8 mouse cellular contexts compared by ENCODE assay signal in the genomic region with DNA sequence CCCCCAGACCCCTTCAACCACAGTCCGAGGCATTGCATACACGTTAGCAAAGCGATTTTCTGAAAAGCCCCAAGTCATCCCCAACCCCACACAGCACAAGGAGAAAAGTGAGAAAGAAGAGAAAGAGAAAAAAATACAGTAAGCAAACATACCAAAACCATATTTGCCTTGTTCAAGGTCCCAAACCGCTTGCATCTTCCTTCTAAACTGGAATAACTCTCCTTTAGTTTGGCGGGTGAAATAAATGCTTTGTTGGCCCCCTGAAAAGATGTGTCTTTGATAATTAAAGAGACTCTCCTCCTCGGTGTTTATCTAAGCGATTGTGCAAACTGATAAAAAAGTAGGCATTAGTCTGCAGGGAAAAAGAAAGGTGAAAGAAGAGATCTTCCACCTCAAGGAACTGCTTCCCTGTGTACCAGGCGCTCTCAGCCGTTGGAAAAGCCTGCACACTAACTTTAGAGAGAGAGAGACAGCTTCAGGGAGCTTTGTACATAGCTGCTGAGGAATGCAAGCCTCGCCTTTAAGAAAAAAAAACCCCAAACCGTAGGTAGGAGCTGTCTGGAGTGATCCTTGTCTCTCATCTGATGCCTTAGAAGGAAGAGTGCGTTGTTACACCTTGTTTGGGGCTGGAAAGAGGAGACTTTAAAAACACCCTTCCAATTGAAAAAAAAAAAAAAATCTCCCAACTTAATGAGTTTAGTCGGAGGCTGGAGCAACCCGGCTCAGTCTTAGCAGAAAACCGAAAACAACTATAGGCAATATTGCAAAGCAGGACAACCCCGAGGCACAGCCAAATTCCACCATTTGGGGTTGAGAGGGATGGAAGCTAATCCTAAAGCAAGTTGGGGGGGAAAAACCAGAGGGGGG. TPM values are rescaled to one million over a fixed set of nuclear protein-coding genes. Genes with fewer than 3 reads are reported as not detected.
DNase-seq lines count a peak whose midpoint lies in the region; ATAC-seq and TF ChIP-seq lines count a peak whose summit lies in the region.

A gene (minus strand): TSS at position 795 of the 867 bp plus-strand sequence.

- under 1% methylated on average over 16 of the region's 16 CpGs for WGBS in forebrain, embryonic 14.5 days
- WGBS in midbrain, embryonic 16.5 days = 3% methylated on average over 16 of the region's 16 CpGs

- H3K79me2 ChIP-seq in C2C12 (ENCODE audit: control insufficient read depth, insufficient read depth) = no peaks in the 10 kb centered on the region

- peak within 1 kb of the TSS; percentile 83 for H3K9ac ChIP-seq in forebrain, embryonic 14.5 days (ENCODE audit: low read length)
- H3K9ac ChIP-seq in midbrain, embryonic 16.5 days (ENCODE audit: low read depth, low read length) = peak within 1 kb of the TSS; percentile 56

- H3K4me3 ChIP-seq in C2C12 (ENCODE audit: insufficient read depth, poor library complexity, severe bottlenecking) = no peak within 1 kb of the TSS
- peak within 1 kb of the TSS; percentile 40 for H3K4me3 ChIP-seq in forebrain, embryonic 14.5 days (ENCODE audit: low read depth, low read length)
- H3K4me3 ChIP-seq in midbrain, embryonic 16.5 days (ENCODE audit: low read depth, low read length) = peak within 1 kb of the TSS; percentile 37

- H3K36me3 ChIP-seq in C2C12 (ENCODE audit: control insufficient read depth, insufficient read depth) = no peaks in the 10 kb centered on the region
- H3K36me3 ChIP-seq in forebrain, embryonic 14.5 days (ENCODE audit: control insufficient read depth, insufficient read depth, low read length) = no peaks in the 10 kb centered on the region
- H3K36me3 ChIP-seq in midbrain, embryonic 16.5 days (ENCODE audit: control insufficient read depth, insufficient read depth, low read length) = no peaks in the 10 kb centered on the region

- TF ChIP-seq CTCF in C2C12 (IDR thresholded peaks at IDR 0.05; ENCODE audit: control insufficient read depth, insufficient read depth, insufficient read length) = no peak

- no peaks in the 10 kb centered on the region for H3K27me3 ChIP-seq in C2C12 (ENCODE audit: control insufficient read depth, insufficient read depth, insufficient read length)
- H3K27me3 ChIP-seq in forebrain, embryonic 14.5 days (replicated peaks; ENCODE audit: control insufficient read depth, insufficient read depth, low read length) = peaks cover 56% of the 10 kb centered on the region
- peaks cover 31% of the 10 kb centered on the region for H3K27me3 ChIP-seq in midbrain, embryonic 16.5 days (ENCODE audit: control insufficient read depth, insufficient read depth, low read depth, low read length)

- H3K4me2 ChIP-seq in forebrain, embryonic 14.5 days (ENCODE audit: low read length) = peak within 1 kb of the TSS; percentile 52
- H3K4me2 ChIP-seq in midbrain, embryonic 16.5 days (ENCODE audit: low read length) = peak within 1 kb of the TSS; percentile 54

- no peaks in the 10 kb centered on the region for H3K79me3 ChIP-seq in C2C12 (ENCODE audit: low read depth)

- H3K9me3 ChIP-seq in forebrain, embryonic 14.5 days (replicated peaks; ENCODE audit: control insufficient read depth, low read length) = no peaks in the 10 kb centered on the region
- no peaks in the 10 kb centered on the region for H3K9me3 ChIP-seq in midbrain, embryonic 16.5 days (replicated peaks; ENCODE audit: control insufficient read depth, low read length, poor library complexity, severe bottlenecking)

- no peak for ATAC-seq in forebrain, embryonic 14.5 days
- ATAC-seq in midbrain, embryonic 16.5 days = no peak
- ATAC-seq in megakaryocyte progenitor cell, adult 5-6 weeks (replicated peaks; ENCODE audit: poor library complexity) = no peak
- no peak for ATAC-seq in erythroid progenitor cell, adult 5-6 weeks (replicated peaks; ENCODE audit: low FRiP score, poor library complexity, severe bottlenecking)

- H3K4me1 ChIP-seq in forebrain, embryonic 14.5 days (ENCODE audit: control insufficient read depth, insufficient read depth, low read length) = no peaks in the 10 kb centered on the region
- peaks cover 6% of the 10 kb centered on the region; the same call in 1 of the 2 replicates for H3K4me1 ChIP-seq in midbrain, embryonic 16.5 days (ENCODE audit: control insufficient read depth, insufficient read depth, low read length)

- no peak within 1 kb of the TSS for H3ac ChIP-seq in C2C12 (ENCODE audit: control insufficient read depth, insufficient read length, low read depth)

- peak; percentile 27 for DNase-seq in R1 (ENCODE audit: low read depth, low spot score)
- DNase-seq in forebrain, embryonic 14.5 days (ENCODE audit: low spot score) = peak; percentile 49
- peak; percentile 17 for DNase-seq in heart, postnatal 4 days
- no peak for DNase-seq in layer of hippocampus, postnatal 14 days (ENCODE audit: low spot score in 2 of 2)

- H3K27ac ChIP-seq in forebrain, embryonic 14.5 days (ENCODE audit: low read depth, low read length) = peak within 1 kb of the TSS; percentile 93
- peak within 1 kb of the TSS; percentile 86 for H3K27ac ChIP-seq in midbrain, embryonic 16.5 days (ENCODE audit: low read length)

TF ChIP-seq in C2C12, 6 proteins besides CTCF, POLR2A, EP300 and RAD21:
- TF ChIP-seq FOSL1 (IDR thresholded peaks at IDR 0.05; ENCODE audit: insufficient read depth, low read length, poor library complexity, severe bottlenecking) (no peak), CEBPB (IDR thresholded peaks at IDR 0.05; ENCODE audit: low read depth) (no peak), MYOD1 (IDR thresholded peaks at IDR 0.05; ENCODE audit: control insufficient read depth, insufficient read length, low read depth) (no peak), USF1 (IDR thresholded peaks at IDR 0.05; ENCODE audit: low read depth) (no peak), MYOG (IDR thresholded peaks at IDR 0.05; ENCODE audit: control insufficient read depth, extremely low read depth, insufficient read length) (no peak), MAX (IDR thresholded peaks at IDR 0.05) (no peak)
TF ChIP-seq in C2C12: peak in this region for 0.

RNA-seq across cellular contexts. Expression of the gene that starts here (rescaled TPM):
- 13.0 TPM for polyA plus RNA-seq in C2C12 (2012; fragmentation: generic; extraction: Trizol)
- 73.7 and 82.5 TPM in 2 replicates for polyA plus RNA-seq in forebrain, embryonic 14.5 days (2014; fragmentation: Nextera tagmentation; extraction: Ambion mirVana)
- total RNA-seq in heart, postnatal 4 days (2021) = 10 to 100 TPM; 34.3 to 35.0 TPM
- total RNA-seq in layer of hippocampus, postnatal 14 days (2021) = 10 to 100 TPM; 46.4 to 51.8 TPM
- 78.0 and 102 TPM in 2 replicates for polyA plus RNA-seq in midbrain, embryonic 16.5 days (2015; fragmentation: Nextera tagmentation; extraction: Ambion mirVana)
- total RNA-seq in megakaryocyte progenitor cell, adult 5-6 weeks (2015) = not detected in 2 replicates
- not detected in 2 replicates for total RNA-seq in megakaryocyte progenitor cell, adult 5-6 weeks (2017)
- not detected in 2 replicates for total RNA-seq in erythroid progenitor cell, adult 5-6 weeks (2015; ENCODE audit: low replicate concordance)
- not detected in 2 replicates for total RNA-seq in erythroid progenitor cell, adult 5-6 weeks (2017; ENCODE audit: low replicate concordance)

Comparison
In these comparisons a context has a peak if more than half of its experiments do, and no peak if none do; other contexts are left out.
1. RNA of the gene that starts here (total RNA-seq): 46.4 to 51.8 TPM in layer of hippocampus, postnatal 14 days and 34.3 to 35.0 TPM in heart, postnatal 4 days; not detected in megakaryocyte progenitor cell, adult 5-6 weeks and not detected in erythroid progenitor cell, adult 5-6 weeks; every median in the first group is over 10 times any median in the second.
2. DNase-seq: peak in R1 (single experiment), forebrain, embryonic 14.5 days (single experiment) and heart, postnatal 4 days (single experiment); none in layer of hippocampus, postnatal 14 days (0 of 2).